Mouse (Mus musculus) midbrain, embryonic 13.5 days (tissue): ENCODE results near the gene Gstm3. TPM values are rescaled to one million over a fixed set of nuclear protein-coding genes. Genes with fewer than 3 reads are reported as not detected.

Source experiments
- ATAC-seq: fragments of 200-750 bp; cut with Nextera tagmentation; 2 replicates; pipeline ENCODE4 v1.8.0; 2017; ENCODE audit warnings: mild to moderate bottlenecking, moderate TSS enrichment, moderate library complexity
- H3K27ac ChIP-seq: fragments of 300-500 bp; sonication (generic); 2 replicates; pipeline ENCODE4 v1.5.1; 2015; ENCODE audit warnings: inconsistent platforms, mild to moderate bottlenecking, moderate library complexity
- H3K27me3 ChIP-seq: fragments of 300-500 bp; sonication (generic); 2 replicates; pipeline ENCODE4 v1.6.1; 2015; ENCODE audit warnings: mild to moderate bottlenecking, inconsistent platforms
- H3K36me3 ChIP-seq: fragments of 300-500 bp; sonication (generic); 2 replicates; pipeline ENCODE4 v1.6.1; 2015; ENCODE audit warnings: mild to moderate bottlenecking, inconsistent platforms
- H3K4me1 ChIP-seq: fragments of 300-500 bp; sonication (generic); replicated peaks from 2 replicates; pipeline ENCODE4 v1.6.1; 2015; ENCODE audit warnings: inconsistent platforms
- H3K4me2 ChIP-seq: fragments of 300-500 bp; sonication (generic); replicated peaks from 2 replicates; pipeline ENCODE4 v1.6.1; 2015; ENCODE audit warnings: moderate library complexity, mild to moderate bottlenecking, inconsistent platforms
- H3K4me3 ChIP-seq: fragments of 300-500 bp; sonication (generic); replicated peaks from 2 replicates; pipeline ENCODE4 v1.5.1; 2015; ENCODE audit warnings: mild to moderate bottlenecking, inconsistent platforms
- H3K9ac ChIP-seq: fragments of 300-500 bp; sonication (generic); replicated peaks from 2 replicates; pipeline ENCODE4 v1.6.1; 2015; ENCODE audit warnings: mild to moderate bottlenecking, inconsistent platforms
- H3K9me3 ChIP-seq: fragments of 300-500 bp; sonication (generic); 2 replicates; pipeline ENCODE4 v1.6.1; 2016; ENCODE audit warnings: mild to moderate bottlenecking, inconsistent platforms
- WGBS: fragments of 180-500 bp; shearing (Covaris S2); methylation state at CpG from one replicate; pipeline ENCODE4 v1.1.7; 2015; 5-methylcytosine and 5-hydroxymethylcytosine counted together
- polyA plus RNA-seq: library from polyadenylated mRNA; unstranded; fragments of >200 nt; fragmentation: Nextera tagmentation; extraction: Ambion mirVana; gene quantifications from 2 replicates; pipeline ENCODE4 v1.2.1, GENCODE M21; 2015

Gene Gstm3
- polyA plus RNA-seq, 1 experiment from 2014 or later: not detected

DNA sequence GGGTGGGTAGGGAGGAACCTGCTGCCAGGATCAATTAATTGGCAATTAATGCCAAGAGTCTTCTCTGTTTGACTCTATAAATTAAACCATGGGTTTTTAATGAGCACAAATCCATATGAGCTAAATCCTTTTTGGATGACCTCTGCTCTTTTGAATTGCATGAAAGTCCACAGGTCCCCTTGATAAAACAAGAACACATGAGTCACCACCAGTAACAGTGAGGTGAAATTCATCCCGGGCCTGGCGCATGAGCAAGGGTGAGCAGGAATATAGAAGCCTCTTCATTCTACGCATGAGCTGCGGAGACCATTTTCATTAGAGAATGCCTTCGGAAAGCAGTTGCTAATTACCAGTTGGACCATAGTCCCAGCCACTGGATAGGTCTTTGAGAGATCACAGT lies 48.7 kb downstream of the Gstm3 start:
- WGBS: 91% methylated on average over 5 of the region's 5 CpGs
- Histone ChIP-seq H3K9ac (no peak overlapping the region), H3K4me3 (no peak overlapping the region), H3K4me1 (no peaks in the 10 kb centered on the region), H3K9me3 (no peaks in the 10 kb centered on the region), H3K27me3 (no peaks in the 10 kb centered on the region), H3K4me2 (no peak overlapping the region), H3K27ac (no peak overlapping the region), H3K36me3 (no peaks in the 10 kb centered on the region)
- no peak for ATAC-seq

DNA sequence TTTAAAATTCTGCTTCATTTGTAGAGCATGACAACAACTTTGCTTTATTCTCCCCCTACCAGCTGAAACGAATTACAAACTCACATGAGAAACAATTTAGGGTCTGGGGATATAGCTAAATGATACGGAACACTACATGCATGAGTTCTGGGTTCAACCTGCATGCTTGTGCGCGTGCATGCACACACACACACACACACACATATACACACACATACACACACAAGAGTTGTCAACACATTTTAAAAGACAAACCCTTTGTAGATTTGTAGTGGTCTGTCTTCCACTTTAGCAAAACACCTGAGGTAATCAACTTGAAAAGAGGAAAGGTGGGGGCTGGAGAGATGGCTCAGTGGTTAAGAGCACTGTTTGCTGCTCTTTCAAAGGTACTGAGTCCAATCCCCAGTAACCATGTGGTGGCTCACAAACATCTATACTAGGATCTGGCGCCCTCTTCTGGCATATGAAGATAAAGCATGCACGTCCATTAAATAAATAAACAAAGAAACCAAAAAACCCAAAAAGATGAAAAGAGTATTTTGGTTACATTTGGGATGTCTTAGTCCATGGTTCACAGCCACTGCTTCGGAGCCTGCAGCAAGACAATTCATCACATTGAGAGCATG lies 51.2 kb downstream of the Gstm3 start:
- Histone ChIP-seq H3K36me3 (no peaks in the 10 kb centered on the region), H3K4me3 (no peak overlapping the region), H3K4me2 (no peak overlapping the region), H3K9ac (no peak overlapping the region), H3K27me3 (no peaks in the 10 kb centered on the region), H3K9me3 (no peaks in the 10 kb centered on the region), H3K4me1 (no peaks in the 10 kb centered on the region), H3K27ac (no peak overlapping the region)
- ATAC-seq: peak; percentile 72
- WGBS: 60% methylated on average over 7 of the region's 7 CpGs

GRCm38 (mm10) chr3:107917097-107917496 lies 52.0 kb downstream of the Gstm3 start:
- ATAC-seq: no peak
- WGBS: 80% methylated on average over 3 of the region's 3 CpGs

DNA sequence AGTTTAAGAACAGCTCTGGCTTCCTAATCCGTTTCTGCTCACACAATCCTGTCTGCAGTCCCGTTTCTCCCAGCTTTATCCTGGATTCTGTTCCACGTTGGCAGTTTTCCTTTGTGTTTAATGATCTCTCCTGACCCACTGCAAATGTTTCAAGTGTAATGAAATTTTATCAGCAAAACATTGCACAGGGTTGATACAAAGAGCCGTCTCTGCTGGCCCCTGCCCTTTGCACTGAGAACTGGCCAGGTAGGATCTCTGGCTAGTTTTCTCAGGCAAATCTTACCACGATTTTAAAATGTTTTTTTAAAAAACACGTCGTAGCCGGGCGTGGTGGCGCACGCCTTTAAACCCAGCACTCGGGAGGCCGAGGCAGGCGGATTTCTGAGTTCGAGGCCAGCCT lies 52.4 kb downstream of the Gstm3 start:
- WGBS: 76% methylated on average over 15 of the region's 15 CpGs
- Histone ChIP-seq H3K4me3 (no peak overlapping the region), H3K9ac (no peak overlapping the region), H3K27me3 (no peaks in the 10 kb centered on the region), H3K4me1 (no peaks in the 10 kb centered on the region), H3K36me3 (no peaks in the 10 kb centered on the region), H3K4me2 (no peak overlapping the region), H3K27ac (no peak overlapping the region), H3K9me3 (no peaks in the 10 kb centered on the region)
- no peak for ATAC-seq

More at GRCm38 (mm10) chr3:107917097-107917496, 52.0 kb downstream of the Gstm3 start:
- Histone ChIP-seq H3K4me3 (no peak overlapping the region), H3K27ac (no peak overlapping the region), H3K27me3 (no peaks in the 10 kb centered on the region), H3K4me1 (no peaks in the 10 kb centered on the region), H3K36me3 (no peaks in the 10 kb centered on the region), H3K4me2 (no peak overlapping the region), H3K9me3 (no peaks in the 10 kb centered on the region), H3K9ac (no peak overlapping the region)

Other genes with a start within 250 kb of the Gstm3 start
- gene Csf1, start 208.8 kb downstream of the Gstm3 start, polyA plus RNA-seq: 4.9 and 5.3 TPM in 2 replicates
- gene Eps8l3, start 92.1 kb downstream of the Gstm3 start, polyA plus RNA-seq: 0.36 TPM in 1 of 2 replicates, not detected in the other
- gene Gstm5, start 73.5 kb downstream of the Gstm3 start, polyA plus RNA-seq: 236 and 245 TPM in 2 replicates
- 100 and 107 TPM in 2 replicates for gene Gstm7, start 37.5 kb downstream of the Gstm3 start, polyA plus RNA-seq
- 14.5 and 17.3 TPM in 2 replicates for gene Gstm6, start 25.5 kb downstream of the Gstm3 start, polyA plus RNA-seq
- 6.0 and 6.2 TPM in 2 replicates for gene Gstm2, start 17.2 kb upstream of the Gstm3 start, polyA plus RNA-seq
- 28.7 and 36.2 TPM in 2 replicates for gene Gstm1, start 48.7 kb upstream of the Gstm3 start, polyA plus RNA-seq
- gene Gstm4, start 75.6 kb upstream of the Gstm3 start, polyA plus RNA-seq: 13.8 and 14.2 TPM in 2 replicates
- gene Ampd2, start 117.4 kb upstream of the Gstm3 start, polyA plus RNA-seq: 53.6 and 54.5 TPM in 2 replicates
- 0.43 and 0.48 TPM in 2 replicates for gene Gnat2, start 123.5 kb upstream of the Gstm3 start, polyA plus RNA-seq
- 148 and 152 TPM in 2 replicates for gene Gnai3, start 176.9 kb upstream of the Gstm3 start, polyA plus RNA-seq
- gene Gpr61, start 185.6 kb upstream of the Gstm3 start, polyA plus RNA-seq: 2.0 and 2.1 TPM in 2 replicates
- gene Amigo1, start 217.1 kb upstream of the Gstm3 start, polyA plus RNA-seq: 9.9 and 11.0 TPM in 2 replicates
- 4.3 and 5.6 TPM in 2 replicates for gene Cyb561d1, start 231.9 kb upstream of the Gstm3 start, polyA plus RNA-seq
- gene Atxn7l2, start 241.7 kb upstream of the Gstm3 start, polyA plus RNA-seq: 27.8 and 28.8 TPM in 2 replicates